Mouse (Mus musculus): ENCODE data around the gene Tln1. TPM values are rescaled to one million over a fixed set of nuclear protein-coding genes. Genes with fewer than 3 reads are reported as not detected.

Gene Tln1
- polyA plus RNA-seq, 1 experiment from 2014 or later, result 34.2 TPM

- Histone ChIP-seq H3K4me2 (ENCODE audit: low read depth, low read length) (no peak overlapping the region), H3K27ac (ENCODE audit: low read depth) (no peak overlapping the region), H3K36me3 (replicated peaks; ENCODE audit: insufficient read depth, low read length) (peaks cover 33% of the 10 kb centered on the region), H3K4me3 (ENCODE audit: low read depth, low read length) (no peak overlapping the region), H3K9me3 (ENCODE audit: low read length) (no peaks in the 10 kb centered on the region), H3K27me3 (ENCODE audit: insufficient read depth, low read length) (no peaks in the 10 kb centered on the region), H3K4me1 (ENCODE audit: insufficient read depth) (no peaks in the 10 kb centered on the region), H3K9ac (replicated peaks) (no peak overlapping the region)
- 63% methylated on average over 10 of the region's 10 CpGs for WGBS (ENCODE audit: insufficient replicate concordance)
- no peak for DNase-seq
- TF ChIP-seq CTCF (IDR thresholded peaks at IDR 0.05; ENCODE audit: low read depth) (no peak), EP300 (IDR thresholded peaks at IDR 0.05; ENCODE audit: low read depth) (no peak)
- ATAC-seq, result no peak
These were observed 23.2 kb upstream of the Tln1 start for GRCm38 (mm10) chr4:43585682-43586081.

DNA sequence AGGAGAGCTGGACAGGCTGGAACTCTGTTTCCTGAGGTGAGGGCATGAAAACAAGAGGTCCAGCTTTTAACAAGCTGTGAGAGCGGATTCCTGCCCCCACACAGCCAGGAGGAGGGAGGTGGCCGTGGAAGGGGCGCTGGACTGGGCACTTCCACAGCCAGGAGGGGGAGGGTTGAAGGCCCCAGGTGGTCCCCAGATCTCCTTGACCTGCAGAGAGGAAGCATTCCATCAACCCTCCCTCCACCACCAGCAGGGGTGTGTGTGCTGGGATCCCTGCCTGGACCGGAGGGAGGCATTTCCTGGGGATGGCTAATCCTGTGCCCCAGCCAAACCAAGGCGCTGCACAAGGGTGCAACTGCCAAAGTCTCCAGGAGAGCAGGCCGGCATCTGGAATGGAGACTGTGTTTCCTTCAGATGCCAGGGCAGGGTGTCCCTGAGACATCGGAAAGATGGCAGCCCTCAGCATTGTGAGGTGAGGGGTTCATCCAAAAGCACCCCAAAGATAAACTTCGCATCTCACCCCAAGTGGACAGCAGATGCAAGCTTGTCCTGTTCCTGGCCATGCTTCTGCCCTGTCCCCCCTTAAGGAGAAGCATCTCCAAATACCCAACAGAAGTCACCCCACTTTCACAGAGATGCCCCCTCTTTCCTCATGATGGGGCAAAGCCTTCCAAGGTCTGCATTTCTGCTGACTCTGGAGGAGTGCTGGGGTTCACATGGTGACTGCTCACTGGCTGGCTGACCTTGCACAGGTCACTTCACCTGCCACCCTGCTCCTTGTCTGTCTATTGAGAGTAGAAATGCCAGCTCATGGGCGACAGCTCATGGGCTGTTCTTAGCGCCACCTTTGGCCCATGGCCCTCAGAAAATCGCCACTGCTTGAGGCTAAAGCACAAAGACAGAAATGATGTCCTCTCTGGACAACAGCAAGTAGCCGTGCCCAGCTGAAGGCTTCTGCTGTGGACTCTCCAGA, 22.2 kb upstream of the Tln1 start, which contains the start of gene Msmp:
Gene Msmp (minus strand): TSS at position 51 of the 973 bp plus-strand sequence.
- no peaks in the 10 kb centered on the region for H3K27me3 ChIP-seq (ENCODE audit: insufficient read depth, low read length)
- H3K36me3 ChIP-seq (replicated peaks; ENCODE audit: insufficient read depth, low read length), result peaks cover 39% of the 10 kb centered on the region
- TF ChIP-seq CTCF (IDR thresholded peaks at IDR 0.05; ENCODE audit: low read depth) (no peak), EP300 (IDR thresholded peaks at IDR 0.05; ENCODE audit: low read depth) (no peak)
- DNase-seq (no peak), ATAC-seq (no peak)
- H3K9ac ChIP-seq (replicated peaks), result no peak within 1 kb of the TSS
- H3K4me1 ChIP-seq (ENCODE audit: insufficient read depth), result peaks cover 4% of the 10 kb centered on the region
- H3K4me3 ChIP-seq (ENCODE audit: low read depth, low read length), result no peak within 1 kb of the TSS
- WGBS (ENCODE audit: insufficient replicate concordance), result 82% methylated on average over 12 of the region's 12 CpGs
- no peak within 1 kb of the TSS for H3K27ac ChIP-seq (ENCODE audit: low read depth)
- H3K9me3 ChIP-seq (ENCODE audit: low read length), result no peaks in the 10 kb centered on the region
- H3K4me2 ChIP-seq (ENCODE audit: low read depth, low read length), result no peak within 1 kb of the TSS

GRCm38 (mm10) chr4:43583421-43583820, 20.9 kb upstream of the Tln1 start:
- WGBS (ENCODE audit: insufficient replicate concordance), result 83% methylated on average over 7 of the region's 7 CpGs
- H3K36me3 ChIP-seq (replicated peaks; ENCODE audit: insufficient read depth, low read length), result peaks cover 39% of the 10 kb centered on the region
- no peaks in the 10 kb centered on the region for H3K27me3 ChIP-seq (ENCODE audit: insufficient read depth, low read length)
- no peak for ATAC-seq
- H3K9me3 ChIP-seq (ENCODE audit: low read length), result no peaks in the 10 kb centered on the region
- H3K4me3 ChIP-seq (ENCODE audit: low read depth, low read length), result no peak overlapping the region
- no peak overlapping the region for H3K27ac ChIP-seq (ENCODE audit: low read depth)
- no peak overlapping the region for H3K9ac ChIP-seq (replicated peaks)
- no peak for DNase-seq
- no peak overlapping the region for H3K4me2 ChIP-seq (ENCODE audit: low read depth, low read length)
- no peak for TF ChIP-seq CTCF (IDR thresholded peaks at IDR 0.05; ENCODE audit: low read depth)
- TF ChIP-seq EP300 (IDR thresholded peaks at IDR 0.05; ENCODE audit: low read depth), result no peak
- peaks cover 9% of the 10 kb centered on the region for H3K4me1 ChIP-seq (ENCODE audit: insufficient read depth)

DNA sequence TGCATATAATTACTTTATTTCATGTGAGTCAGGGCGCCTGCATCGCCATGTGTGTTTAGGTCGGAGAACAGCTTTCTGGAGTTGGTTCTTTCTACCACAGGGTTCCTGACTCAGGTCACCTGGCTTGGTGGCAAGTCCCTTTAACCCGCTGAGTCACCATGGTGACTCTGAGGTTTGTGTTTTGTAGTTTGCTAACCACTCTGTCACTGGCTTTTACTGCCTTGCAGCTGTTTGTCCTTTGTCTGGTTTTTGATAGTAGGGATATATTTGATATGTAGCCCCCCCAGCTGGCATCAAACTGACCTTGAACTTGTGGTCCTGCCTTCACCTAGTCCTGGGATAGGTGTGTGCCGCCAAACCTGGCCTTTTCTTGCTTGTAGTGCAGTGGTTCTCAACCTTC, 19.8 kb upstream of the Tln1 start:
- Histone ChIP-seq H3K36me3 (replicated peaks; ENCODE audit: insufficient read depth, low read length) (peaks cover 39% of the 10 kb centered on the region), H3K27me3 (ENCODE audit: insufficient read depth, low read length) (no peaks in the 10 kb centered on the region), H3K4me3 (ENCODE audit: low read depth, low read length) (no peak overlapping the region), H3K4me2 (ENCODE audit: low read depth, low read length) (no peak overlapping the region), H3K4me1 (ENCODE audit: insufficient read depth) (peaks cover 15% of the 10 kb centered on the region), H3K27ac (ENCODE audit: low read depth) (no peak overlapping the region), H3K9ac (replicated peaks) (no peak overlapping the region), H3K9me3 (ENCODE audit: low read length) (no peaks in the 10 kb centered on the region)
- 78% methylated on average over 5 of the region's 5 CpGs for WGBS (ENCODE audit: insufficient replicate concordance)
- DNase-seq, result no peak
- no peak for ATAC-seq
- TF ChIP-seq CTCF (IDR thresholded peaks at IDR 0.05; ENCODE audit: low read depth) (no peak), EP300 (IDR thresholded peaks at IDR 0.05; ENCODE audit: low read depth) (no peak)

DNA sequence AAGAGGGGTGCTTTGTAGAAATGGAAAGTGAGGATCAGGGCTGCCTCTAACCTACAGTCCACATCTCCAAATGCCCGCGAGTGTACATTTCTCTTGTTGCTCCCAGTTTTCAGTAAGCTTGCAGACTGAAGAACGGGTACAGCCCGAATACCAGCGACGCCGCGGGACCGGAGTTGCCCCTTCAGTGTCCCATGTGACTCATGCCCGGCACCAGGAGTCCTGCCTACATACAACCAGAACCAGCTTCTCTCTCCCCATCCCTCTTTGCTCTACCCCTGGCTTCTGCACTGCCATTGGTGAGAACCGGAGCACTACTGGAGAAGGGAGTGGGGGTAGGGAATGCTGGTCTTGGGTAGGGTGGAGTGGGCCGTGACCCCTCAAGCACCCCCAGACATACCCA, 18.9 kb upstream of the Tln1 start:
- Histone ChIP-seq H3K4me1 (ENCODE audit: insufficient read depth) (peaks cover 22% of the 10 kb centered on the region), H3K36me3 (replicated peaks; ENCODE audit: insufficient read depth, low read length) (peaks cover 39% of the 10 kb centered on the region), H3K9me3 (ENCODE audit: low read length) (no peaks in the 10 kb centered on the region), H3K27me3 (ENCODE audit: insufficient read depth, low read length) (no peaks in the 10 kb centered on the region), H3K4me2 (ENCODE audit: low read depth, low read length) (no peak overlapping the region), H3K27ac (ENCODE audit: low read depth) (no peak overlapping the region), H3K4me3 (ENCODE audit: low read depth, low read length) (no peak overlapping the region), H3K9ac (replicated peaks) (no peak overlapping the region)
- no peak for DNase-seq
- no peak for ATAC-seq
- TF ChIP-seq CTCF (IDR thresholded peaks at IDR 0.05; ENCODE audit: low read depth) (no peak), EP300 (IDR thresholded peaks at IDR 0.05; ENCODE audit: low read depth) (no peak)
- 95% methylated on average over 12 of the region's 12 CpGs for WGBS (ENCODE audit: insufficient replicate concordance)

- Histone ChIP-seq H3K27me3 (ENCODE audit: insufficient read depth, low read length) (no peaks in the 10 kb centered on the region), H3K27ac (ENCODE audit: low read depth) (no peak overlapping the region), H3K4me2 (ENCODE audit: low read depth, low read length) (no peak overlapping the region), H3K4me3 (ENCODE audit: low read depth, low read length) (no peak overlapping the region), H3K9ac (replicated peaks) (no peak overlapping the region), H3K9me3 (ENCODE audit: low read length) (no peaks in the 10 kb centered on the region), H3K4me1 (ENCODE audit: insufficient read depth) (peaks cover 22% of the 10 kb centered on the region), H3K36me3 (replicated peaks; ENCODE audit: insufficient read depth, low read length) (peaks cover 39% of the 10 kb centered on the region)
- WGBS (ENCODE audit: insufficient replicate concordance), result 89% methylated on average over 5 of the region's 5 CpGs
- no peak for TF ChIP-seq EP300 (IDR thresholded peaks at IDR 0.05; ENCODE audit: low read depth)
- TF ChIP-seq CTCF (IDR thresholded peaks at IDR 0.05; ENCODE audit: low read depth), result no peak
- DNase-seq, result no peak
- ATAC-seq, result no peak
These were observed 18.2 kb upstream of the Tln1 start for GRCm38 (mm10) chr4:43580721-43581120.
